Mouse (Mus musculus) embryonic fibroblast, embryonic 13.5 days (primary cell): ENCODE data around the gene Gmcl1. TPM values are rescaled to one million over a fixed set of nuclear protein-coding genes. Genes with fewer than 3 reads are reported as not detected.

ENCODE experiments used
- H3K27ac ChIP-seq: 2 replicates; pipeline ENCODE4 v1.5.1; 2012; ENCODE audit warnings: low read length, control low read depth, inconsistent platforms; ENCODE audit not compliant: insufficient read depth
- H3K4me1 ChIP-seq: 2 replicates; pipeline ENCODE4 v1.6.1; 2011; ENCODE audit warnings: low read length; ENCODE audit not compliant: control insufficient read depth, insufficient read depth
- H3K4me3 ChIP-seq: 2 replicates; pipeline ENCODE4 v1.5.1; 2011; ENCODE audit warnings: mild to moderate bottlenecking, control low read depth, low read length; ENCODE audit not compliant: insufficient read depth
- CTCF ChIP-seq: IDR thresholded peaks from 2 replicates; pipeline ENCODE4 v1.5.1; 2011; ENCODE audit warnings: mild to moderate bottlenecking, control low read depth, low read length, moderate library complexity, borderline replicate concordance; ENCODE audit not compliant: insufficient read depth
- POLR2A ChIP-seq: IDR thresholded peaks from 2 replicates; pipeline ENCODE4 v1.6.1; 2011; ENCODE audit warnings: low read depth, mild to moderate bottlenecking, control low read depth, low read length, moderate library complexity
- polyA plus RNA-seq: library from polyadenylated mRNA; stranded (reverse); fragments of >200 nt; gene quantifications from 2 replicates; pipeline ENCODE4 v1.2.4, GENCODE M21; 2011; ENCODE audit warnings: low read depth; ENCODE audit not compliant: missing spikeins, insufficient read length

The Gmcl1 gene
- polyA plus RNA-seq, 1 experiment, result 34.9 TPM

GRCm38 (mm10) chr6:86686971-86687370 lies 46.2 kb downstream of the Gmcl1 start:
- Histone ChIP-seq H3K4me1 (peaks cover 2% of the 10 kb centered on the region), H3K27ac (no peak overlapping the region), H3K4me3 (no peak overlapping the region)
- no peak for TF ChIP-seq CTCF
- TF ChIP-seq POLR2A, result no peak

- H3K4me3 ChIP-seq, result peak overlapping the region; percentile 21; the same call in 1 of the 2 replicates
- H3K4me1 ChIP-seq, result peaks cover 2% of the 10 kb centered on the region
- no peak for TF ChIP-seq POLR2A
- TF ChIP-seq CTCF, result no peak
- H3K27ac ChIP-seq, result no peak overlapping the region
Measured at GRCm38 (mm10) chr6:86684655-86685011, 48.5 kb downstream of the Gmcl1 start.

GRCm38 (mm10) chr6:86683872-86684654 lies 49.1 kb downstream of the Gmcl1 start, which contains the start of gene Snrnp27:
TSS of gene Snrnp27 (minus strand) at chr6:86684522.
- H3K4me1 ChIP-seq, result peaks cover 2% of the 10 kb centered on the region
- H3K4me3 ChIP-seq, result peak within 1 kb of the TSS; percentile 98
- peak within 1 kb of the TSS; percentile 30; the same call in 1 of the 2 replicates for H3K27ac ChIP-seq
- TF ChIP-seq CTCF (no peak), POLR2A (peak; percentile 87)

GRCm38 (mm10) chr6:86681289-86681688 lies 51.9 kb downstream of the Gmcl1 start:
- H3K4me1 ChIP-seq, result peaks cover 2% of the 10 kb centered on the region
- H3K4me3 ChIP-seq, result no peak overlapping the region
- TF ChIP-seq CTCF (no peak), POLR2A (no peak)
- no peak overlapping the region for H3K27ac ChIP-seq

DNA sequence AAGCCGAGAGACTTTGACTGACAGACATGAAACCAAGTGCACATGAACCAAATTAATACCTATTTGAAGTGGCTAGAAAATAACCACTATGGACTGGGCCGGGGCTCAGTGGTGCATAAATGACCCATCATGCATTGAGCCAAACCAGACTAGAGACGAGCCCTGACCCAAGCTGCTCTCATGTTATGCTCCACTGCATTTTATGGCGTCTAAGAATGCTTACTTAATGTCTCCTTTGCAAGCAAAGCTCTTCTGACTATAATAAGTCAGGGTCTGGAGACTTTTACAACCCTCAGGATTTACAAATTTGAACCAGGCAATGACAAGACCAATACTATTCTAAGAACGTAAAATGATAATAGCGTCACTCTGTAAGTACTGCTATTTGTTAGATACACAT lies 54.8 kb downstream of the Gmcl1 start:
- Histone ChIP-seq H3K4me3 (no peak overlapping the region), H3K4me1 (peaks cover 2% of the 10 kb centered on the region), H3K27ac (no peak overlapping the region)
- TF ChIP-seq POLR2A, result no peak
- TF ChIP-seq CTCF, result no peak

DNA sequence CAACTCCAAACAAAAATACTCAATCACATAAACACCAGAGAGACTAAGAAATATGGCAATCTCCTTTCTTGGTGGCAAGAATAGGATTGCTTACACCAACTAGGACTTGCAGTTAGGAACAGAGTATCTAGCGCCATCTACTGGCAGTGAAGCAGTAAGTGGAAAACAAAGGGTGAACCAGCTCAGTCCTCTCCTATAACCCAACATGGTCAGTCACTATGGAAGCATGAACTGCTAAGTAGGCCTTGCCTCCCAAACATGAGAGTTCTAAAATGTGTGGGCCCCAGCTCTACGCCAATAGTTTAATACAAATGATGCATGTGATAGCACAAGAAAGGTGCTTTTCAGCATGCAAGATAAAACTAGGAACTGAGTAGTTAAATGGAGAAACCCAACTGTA lies 62.3 kb downstream of the Gmcl1 start:
- H3K27ac ChIP-seq, result no peak overlapping the region
- TF ChIP-seq POLR2A (no peak), CTCF (peak; percentile 28; the same call in 1 of the 2 replicates)
- no peak overlapping the region for H3K4me3 ChIP-seq
- H3K4me1 ChIP-seq, result no peaks in the 10 kb centered on the region

DNA sequence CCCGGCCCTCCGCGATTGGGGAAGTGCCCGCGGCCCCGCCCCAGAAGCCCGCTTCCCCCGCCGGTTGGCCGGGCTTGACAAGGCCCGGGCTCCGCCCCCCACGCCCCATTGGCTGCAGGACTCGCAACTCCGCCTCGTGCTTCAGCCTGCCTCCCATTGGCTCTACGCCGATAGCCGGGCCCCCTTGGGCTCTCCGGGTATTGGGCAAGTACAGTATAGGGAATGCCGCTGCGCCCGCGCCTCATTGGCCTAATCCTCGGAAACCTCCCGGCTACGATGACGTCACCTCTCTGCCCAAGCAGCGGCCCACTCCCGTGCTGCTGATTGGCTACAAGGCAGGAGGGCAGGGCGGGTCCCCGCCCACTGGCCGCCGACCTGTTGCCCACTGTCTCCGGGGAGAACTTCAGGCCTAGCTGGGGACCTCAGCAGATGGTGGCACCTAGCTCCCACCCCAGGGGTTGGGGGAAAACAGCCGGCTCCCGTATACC lies 63.9 kb downstream of the Gmcl1 start:
- H3K4me1 ChIP-seq, result no peaks in the 10 kb centered on the region
- TF ChIP-seq CTCF (no peak), POLR2A (peak; percentile 66)
- no peak overlapping the region for H3K27ac ChIP-seq
- H3K4me3 ChIP-seq, result peak overlapping the region; percentile 54

GRCm38 (mm10) chr6:86668580-86669239 lies 64.5 kb downstream of the Gmcl1 start, which contains the start of gene Mxd1:
TSS of gene Mxd1 (minus strand) at chr6:86669161.
- H3K4me3 ChIP-seq, result peak within 1 kb of the TSS; percentile 68
- no peak within 1 kb of the TSS for H3K27ac ChIP-seq
- TF ChIP-seq POLR2A, result peak; percentile 62
- TF ChIP-seq CTCF, result no peak
- no peaks in the 10 kb centered on the region for H3K4me1 ChIP-seq

DNA sequence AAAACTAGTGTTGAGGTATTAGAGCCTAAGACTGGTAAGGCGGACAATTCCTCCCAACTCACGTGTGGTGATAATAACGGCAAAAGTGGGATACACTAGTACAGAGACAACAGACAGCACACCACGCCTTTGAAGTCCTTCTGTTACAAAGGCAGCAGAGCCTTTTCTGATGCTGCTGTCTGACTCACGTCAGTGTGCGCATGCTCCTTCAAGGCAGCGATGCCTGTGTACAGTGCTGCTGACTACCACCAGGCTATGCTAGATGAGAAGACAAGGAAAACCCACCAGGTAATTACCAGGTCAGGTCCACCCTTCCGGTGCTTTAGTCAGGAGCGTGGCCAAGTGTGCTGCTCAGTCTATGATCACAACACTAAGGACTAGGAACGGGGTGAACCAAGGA lies 66.1 kb downstream of the Gmcl1 start:
- no peaks in the 10 kb centered on the region for H3K4me1 ChIP-seq
- no peak overlapping the region for H3K27ac ChIP-seq
- H3K4me3 ChIP-seq, result no peak overlapping the region
- TF ChIP-seq POLR2A (no peak), CTCF (no peak)
